Mouse (Mus musculus): ENCODE data around the gene Olfr103. TPM values are rescaled to one million over a fixed set of nuclear protein-coding genes. Genes with fewer than 3 reads are reported as not detected.

Olfr103 gene
- not detected in 2 replicates for polyA plus RNA-seq (2014; fragmentation: Nextera tagmentation; extraction: Ambion mirVana)

DNA sequence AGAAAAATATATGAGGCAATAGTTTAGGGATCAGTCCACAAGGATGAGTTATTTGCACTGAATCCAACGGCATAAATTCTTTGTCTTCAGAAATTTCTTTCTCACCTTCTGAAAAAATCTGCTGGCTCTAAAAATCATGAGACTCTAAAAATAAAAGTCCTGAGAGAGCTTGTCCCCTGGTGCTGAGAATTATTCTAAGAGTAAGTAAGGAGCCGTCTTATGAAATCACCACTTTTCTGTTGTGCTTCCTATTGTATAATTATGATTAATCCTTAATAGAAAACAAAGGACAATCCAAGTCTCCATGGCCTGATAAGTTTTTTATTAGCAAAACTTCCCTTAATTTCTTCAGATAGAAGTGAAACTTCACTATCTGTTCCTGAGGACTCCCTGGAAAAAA is at the start of gene Olfr103:
Gene Olfr103, minus strand, starts transcription at position 101 of the 400 bp plus-strand sequence.
- no peaks in the 10 kb centered on the region for H3K4me1 ChIP-seq (ENCODE audit: control insufficient read depth, insufficient read depth, low read length)
- H3K9me3 ChIP-seq (ENCODE audit: control insufficient read depth, low read length): no peaks in the 10 kb centered on the region
- no peak for DNase-seq (ENCODE audit: low spot score, missing footprints)
- H3K9ac ChIP-seq (ENCODE audit: low read length): no peak within 1 kb of the TSS
- H3K27ac ChIP-seq (ENCODE audit: low read depth, low read length): no peak within 1 kb of the TSS
- no peak for ATAC-seq (ENCODE audit: low FRiP score)
- no peak within 1 kb of the TSS for H3K4me2 ChIP-seq
- H3K36me3 ChIP-seq (ENCODE audit: control insufficient read depth, insufficient read depth, low read length): no peaks in the 10 kb centered on the region
- H3K4me3 ChIP-seq (ENCODE audit: low read depth, low read length): no peak within 1 kb of the TSS
- WGBS: 89% methylated on average over 2 of the region's 2 CpGs
- no peaks in the 10 kb centered on the region for H3K27me3 ChIP-seq (ENCODE audit: control insufficient read depth, insufficient read depth, low read length)

GRCm38 (mm10) chr17:37378733-37379132 is 39.2 kb upstream of the Olfr103 start, which contains the start of gene Olfr105-ps:
Gene Olfr105-ps, plus strand, starts transcription at chr17:37379033.
- H3K4me3 ChIP-seq (ENCODE audit: low read depth, low read length): no peak within 1 kb of the TSS

DNA sequence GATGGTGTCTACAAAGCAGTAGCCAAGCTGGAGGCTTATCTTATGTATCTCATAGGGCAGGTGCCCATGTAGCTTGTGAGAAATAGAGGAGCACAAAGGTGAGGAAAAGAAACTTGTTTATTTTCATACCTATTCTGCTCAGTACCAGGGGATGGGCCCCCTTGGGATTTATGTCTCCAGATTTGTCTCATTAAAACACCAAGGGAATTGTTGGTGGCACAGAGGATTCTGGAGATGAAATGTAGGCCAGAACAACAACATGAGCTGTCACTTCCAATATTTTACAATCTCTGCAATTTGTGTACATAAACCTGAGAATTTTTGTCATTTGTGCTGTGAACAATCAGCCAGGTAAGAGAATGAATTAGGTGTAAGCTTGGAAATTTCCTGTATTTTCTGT is 19.8 kb upstream of the Olfr103 start, which contains the start of gene Olfr104-ps:
Gene Olfr104-ps, plus strand, starts transcription at position 301 of the 400 bp plus-strand sequence.
- Histone ChIP-seq H3K9me3 (ENCODE audit: control insufficient read depth, low read length) (no peaks in the 10 kb centered on the region), H3K36me3 (ENCODE audit: control insufficient read depth, insufficient read depth, low read length) (no peaks in the 10 kb centered on the region), H3K27ac (ENCODE audit: low read depth, low read length) (no peak within 1 kb of the TSS), H3K4me2 (no peak within 1 kb of the TSS), H3K27me3 (ENCODE audit: control insufficient read depth, insufficient read depth, low read length) (no peaks in the 10 kb centered on the region), H3K9ac (ENCODE audit: low read length) (no peak within 1 kb of the TSS), H3K4me1 (ENCODE audit: control insufficient read depth, insufficient read depth, low read length) (no peaks in the 10 kb centered on the region), H3K4me3 (ENCODE audit: low read depth, low read length) (no peak within 1 kb of the TSS)
- no peak for DNase-seq (ENCODE audit: low spot score, missing footprints)
- ATAC-seq (ENCODE audit: low FRiP score): no peak

More at GRCm38 (mm10) chr17:37378733-37379132, 39.2 kb upstream of the Olfr103 start, which contains the start of gene Olfr105-ps:
- ATAC-seq (ENCODE audit: low FRiP score) (no peak), DNase-seq (ENCODE audit: low spot score, missing footprints) (no peak)
- H3K9me3 ChIP-seq (ENCODE audit: control insufficient read depth, low read length): no peaks in the 10 kb centered on the region
- no peak within 1 kb of the TSS for H3K9ac ChIP-seq (ENCODE audit: low read length)
- H3K27me3 ChIP-seq (ENCODE audit: control insufficient read depth, insufficient read depth, low read length): no peaks in the 10 kb centered on the region
- H3K4me2 ChIP-seq: no peak within 1 kb of the TSS
- H3K36me3 ChIP-seq (ENCODE audit: control insufficient read depth, insufficient read depth, low read length): no peaks in the 10 kb centered on the region
- H3K4me1 ChIP-seq (ENCODE audit: control insufficient read depth, insufficient read depth, low read length): no peaks in the 10 kb centered on the region
- H3K27ac ChIP-seq (ENCODE audit: low read depth, low read length): no peak within 1 kb of the TSS

- DNase-seq (ENCODE audit: low spot score, missing footprints) (no peak), ATAC-seq (ENCODE audit: low FRiP score) (no peak)
- no peak within 1 kb of the TSS for H3K9ac ChIP-seq (ENCODE audit: low read length)
- H3K4me2 ChIP-seq: no peak within 1 kb of the TSS
- no peaks in the 10 kb centered on the region for H3K36me3 ChIP-seq (ENCODE audit: control insufficient read depth, insufficient read depth, low read length)
- no peaks in the 10 kb centered on the region for H3K27me3 ChIP-seq (ENCODE audit: control insufficient read depth, insufficient read depth, low read length)
- H3K4me1 ChIP-seq (ENCODE audit: control insufficient read depth, insufficient read depth, low read length): no peaks in the 10 kb centered on the region
- H3K4me3 ChIP-seq (ENCODE audit: low read depth, low read length): no peak within 1 kb of the TSS
- H3K27ac ChIP-seq (ENCODE audit: low read depth, low read length): no peak within 1 kb of the TSS
- H3K9me3 ChIP-seq (ENCODE audit: control insufficient read depth, low read length): no peaks in the 10 kb centered on the region
Observed at GRCm38 (mm10) chr17:37316954-37317353, 22.5 kb downstream of the Olfr103 start, which contains the start of gene Olfr102. Gene Olfr102, minus strand, starts transcription at chr17:37317054.

DNA sequence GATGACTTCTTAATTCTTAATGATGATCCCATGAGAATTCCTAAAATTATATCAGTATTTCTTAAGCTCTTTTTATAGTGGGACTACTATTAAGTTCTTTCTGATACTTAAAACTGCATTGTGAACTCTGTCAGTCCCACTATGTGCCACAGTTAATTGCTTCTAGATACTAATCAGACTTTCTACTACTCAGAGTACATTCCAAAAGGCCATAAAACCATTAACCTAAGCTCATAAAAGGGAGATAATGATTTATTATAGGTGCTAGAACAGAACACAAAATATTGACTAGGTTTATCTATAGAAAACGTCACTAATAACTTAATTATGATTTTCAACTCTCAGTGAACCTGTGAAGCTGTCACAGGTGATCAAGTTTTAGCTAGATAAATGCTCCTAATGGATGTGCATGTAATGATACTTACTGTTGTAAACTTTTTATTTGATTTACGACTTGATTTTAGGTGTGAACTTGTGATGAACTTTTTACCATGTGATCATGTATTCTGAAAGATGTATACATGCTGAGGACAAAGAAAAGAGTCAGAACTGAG is 29.3 kb downstream of the Olfr103 start:
- no peak overlapping the region for H3K4me3 ChIP-seq (ENCODE audit: low read depth, low read length)
- H3K4me2 ChIP-seq: no peak overlapping the region
- no peaks in the 10 kb centered on the region for H3K27me3 ChIP-seq (ENCODE audit: control insufficient read depth, insufficient read depth, low read length)
- DNase-seq (ENCODE audit: low spot score, missing footprints) (no peak), ATAC-seq (ENCODE audit: low FRiP score) (no peak)
- no peak overlapping the region for H3K27ac ChIP-seq (ENCODE audit: low read depth, low read length)
- no peak overlapping the region for H3K9ac ChIP-seq (ENCODE audit: low read length)
- 59% methylated on average over 2 of the region's 2 CpGs for WGBS
- no peaks in the 10 kb centered on the region for H3K9me3 ChIP-seq (ENCODE audit: control insufficient read depth, low read length)
- no peaks in the 10 kb centered on the region for H3K4me1 ChIP-seq (ENCODE audit: control insufficient read depth, insufficient read depth, low read length)
- H3K36me3 ChIP-seq (ENCODE audit: control insufficient read depth, insufficient read depth, low read length): no peaks in the 10 kb centered on the region

GRCm38 (mm10) chr17:37308483-37308882 is 31.0 kb downstream of the Olfr103 start:
- no peak overlapping the region for H3K4me3 ChIP-seq (ENCODE audit: low read depth, low read length)
- H3K36me3 ChIP-seq (ENCODE audit: control insufficient read depth, insufficient read depth, low read length): no peaks in the 10 kb centered on the region
- no peaks in the 10 kb centered on the region for H3K27me3 ChIP-seq (ENCODE audit: control insufficient read depth, insufficient read depth, low read length)
- ATAC-seq (ENCODE audit: low FRiP score) (no peak), DNase-seq (ENCODE audit: low spot score, missing footprints) (no peak)
- H3K27ac ChIP-seq (ENCODE audit: low read depth, low read length): no peak overlapping the region
- no peak overlapping the region for H3K4me2 ChIP-seq
- H3K4me1 ChIP-seq (ENCODE audit: control insufficient read depth, insufficient read depth, low read length): no peaks in the 10 kb centered on the region
- H3K9ac ChIP-seq (ENCODE audit: low read length): no peak overlapping the region
- no peaks in the 10 kb centered on the region for H3K9me3 ChIP-seq (ENCODE audit: control insufficient read depth, low read length)
- WGBS: 51% methylated on average over 4 of the region's 4 CpGs

DNA sequence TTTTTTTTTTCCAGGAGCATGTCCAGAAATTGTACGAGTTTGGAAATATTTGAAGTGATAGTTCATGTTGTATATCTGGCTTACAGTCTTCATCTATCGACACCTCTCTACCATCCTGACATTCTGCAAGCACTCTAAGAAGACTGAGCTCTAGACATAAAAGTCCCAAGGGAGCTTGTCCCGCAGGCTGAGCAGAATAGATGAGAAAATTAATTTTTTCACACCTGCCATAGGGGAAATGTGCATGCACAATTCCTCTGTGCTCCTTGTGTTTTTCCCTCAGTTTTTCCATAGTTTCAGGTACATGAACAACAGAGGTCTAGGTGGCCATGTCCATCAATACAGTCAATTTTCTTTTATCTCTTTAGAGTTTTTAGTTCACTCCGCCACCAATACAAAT is 35.3 kb downstream of the Olfr103 start, which contains the start of gene Olfr101:
Gene Olfr101, minus strand, starts transcription at position 101 of the 400 bp plus-strand sequence.
- 89% methylated on average over 4 of the region's 4 CpGs for WGBS
- Histone ChIP-seq H3K4me1 (ENCODE audit: control insufficient read depth, insufficient read depth, low read length) (no peaks in the 10 kb centered on the region), H3K9me3 (ENCODE audit: control insufficient read depth, low read length) (no peaks in the 10 kb centered on the region), H3K4me2 (no peak within 1 kb of the TSS), H3K36me3 (ENCODE audit: control insufficient read depth, insufficient read depth, low read length) (no peaks in the 10 kb centered on the region), H3K4me3 (ENCODE audit: low read depth, low read length) (no peak within 1 kb of the TSS), H3K27me3 (ENCODE audit: control insufficient read depth, insufficient read depth, low read length) (no peaks in the 10 kb centered on the region), H3K9ac (ENCODE audit: low read length) (no peak within 1 kb of the TSS), H3K27ac (ENCODE audit: low read depth, low read length) (no peak within 1 kb of the TSS)
- no peak for DNase-seq (ENCODE audit: low spot score, missing footprints)
- ATAC-seq (ENCODE audit: low FRiP score): no peak

Other genes with a start within 250 kb of the Olfr103 start
- gene Olfr91, start 241.4 kb downstream of the Olfr103 start, polyA plus RNA-seq (2014; fragmentation: Nextera tagmentation; extraction: Ambion mirVana): not detected in 2 replicates
- not detected in 2 replicates for gene Olfr92, start 219.6 kb downstream of the Olfr103 start, polyA plus RNA-seq (2014; fragmentation: Nextera tagmentation; extraction: Ambion mirVana)
- not detected in 2 replicates for gene Olfr93, start 178.2 kb downstream of the Olfr103 start, polyA plus RNA-seq (2014; fragmentation: Nextera tagmentation; extraction: Ambion mirVana)
- gene Ubd, start 145.8 kb downstream of the Olfr103 start, polyA plus RNA-seq (2014; fragmentation: Nextera tagmentation; extraction: Ambion mirVana): not detected in 2 replicates
- not detected in 2 replicates for gene Olfr94, start 138.7 kb downstream of the Olfr103 start, polyA plus RNA-seq (2014; fragmentation: Nextera tagmentation; extraction: Ambion mirVana)
- gene Olfr95, start 126.6 kb downstream of the Olfr103 start, polyA plus RNA-seq (2014; fragmentation: Nextera tagmentation; extraction: Ambion mirVana): not detected in 2 replicates
- gene Olfr96, start 119.6 kb downstream of the Olfr103 start, polyA plus RNA-seq (2014; fragmentation: Nextera tagmentation; extraction: Ambion mirVana): not detected in 2 replicates
- gene Olfr97, start 102.4 kb downstream of the Olfr103 start, polyA plus RNA-seq (2014; fragmentation: Nextera tagmentation; extraction: Ambion mirVana): not detected in 2 replicates
- not detected in 2 replicates for gene Olfr98, start 75.9 kb downstream of the Olfr103 start, polyA plus RNA-seq (2014; fragmentation: Nextera tagmentation; extraction: Ambion mirVana)
- 1.4 and 1.8 TPM in 2 replicates for gene H2-M3, start 69.5 kb downstream of the Olfr103 start, polyA plus RNA-seq (2014; fragmentation: Nextera tagmentation; extraction: Ambion mirVana)
- not detected in 2 replicates for gene Olfr99, start 56.2 kb downstream of the Olfr103 start, polyA plus RNA-seq (2014; fragmentation: Nextera tagmentation; extraction: Ambion mirVana)
- not detected in 2 replicates for gene Olfr101, start 35.4 kb downstream of the Olfr103 start, polyA plus RNA-seq (2014; fragmentation: Nextera tagmentation; extraction: Ambion mirVana)
- not detected in 2 replicates for gene Olfr102, start 22.6 kb downstream of the Olfr103 start, polyA plus RNA-seq (2014; fragmentation: Nextera tagmentation; extraction: Ambion mirVana)
- gene Olfr104-ps, start 19.9 kb upstream of the Olfr103 start, polyA plus RNA-seq (2014; fragmentation: Nextera tagmentation; extraction: Ambion mirVana): not detected in 2 replicates
- gene Olfr105-ps, start 39.3 kb upstream of the Olfr103 start, polyA plus RNA-seq (2014; fragmentation: Nextera tagmentation; extraction: Ambion mirVana): not detected in 2 replicates
- gene Olfr106-ps, start 50.7 kb upstream of the Olfr103 start, polyA plus RNA-seq (2014; fragmentation: Nextera tagmentation; extraction: Ambion mirVana): not detected in 2 replicates
- gene Olfr107, start 59.5 kb upstream of the Olfr103 start, polyA plus RNA-seq (2014; fragmentation: Nextera tagmentation; extraction: Ambion mirVana): not detected in 2 replicates
- not detected in 2 replicates for gene Olfr108, start 105.8 kb upstream of the Olfr103 start, polyA plus RNA-seq (2014; fragmentation: Nextera tagmentation; extraction: Ambion mirVana)
- not detected in 2 replicates for gene Olfr109, start 119.2 kb upstream of the Olfr103 start, polyA plus RNA-seq (2014; fragmentation: Nextera tagmentation; extraction: Ambion mirVana)
- gene H2-M2, start 143.9 kb upstream of the Olfr103 start, polyA plus RNA-seq (2014; fragmentation: Nextera tagmentation; extraction: Ambion mirVana): not detected in 2 replicates
- not detected in 2 replicates for gene Olfr110, start 152.8 kb upstream of the Olfr103 start, polyA plus RNA-seq (2014; fragmentation: Nextera tagmentation; extraction: Ambion mirVana)
- gene Olfr111, start 168.3 kb upstream of the Olfr103 start, polyA plus RNA-seq (2014; fragmentation: Nextera tagmentation; extraction: Ambion mirVana): not detected in 2 replicates
- gene Olfr112, start 229.8 kb upstream of the Olfr103 start, polyA plus RNA-seq (2014; fragmentation: Nextera tagmentation; extraction: Ambion mirVana): not detected in 2 replicates
- not detected in 2 replicates for gene Olfr113, start 238.0 kb upstream of the Olfr103 start, polyA plus RNA-seq (2014; fragmentation: Nextera tagmentation; extraction: Ambion mirVana)

Data from midbrain, embryonic 11.5 days (tissue).